Mouse (Mus musculus): ENCODE measurements around the gene Plpp7.

- TF ChIP-seq POLR2A (IDR thresholded peaks at IDR 0.05; ENCODE audit: control insufficient read depth, extremely low read depth, insufficient read depth, low read length, poor library complexity) (no peak), CTCF (IDR thresholded peaks at IDR 0.05; ENCODE audit: borderline replicate concordance, control insufficient read depth, extremely low read depth, insufficient read depth, low read length, poor library complexity) (no peak)
Measured at GRCm38 (mm10) chr2:32081296-32081929, 13.9 kb upstream of the Plpp7 start.

Data from thymus, adult 2 months (tissue).